Mouse (Mus musculus): ENCODE results near the gene Cerk. TPM values are rescaled to one million over a fixed set of nuclear protein-coding genes. Genes with fewer than 3 reads are reported as not detected.

Cerk gene
- polyA plus RNA-seq, 1 experiment from 2014 or later, result 14.0 TPM

- no peak overlapping the region for H3K9ac ChIP-seq
- no peak overlapping the region for H3K4me3 ChIP-seq
- 87% methylated on average over 8 of the region's 8 CpGs for WGBS
- no peaks in the 10 kb centered on the region for H3K27me3 ChIP-seq
- ATAC-seq (ENCODE audit: insufficient number of reproducible peaks, insufficient read depth, low FRiP score, low TSS enrichment, low read depth), result no peak
- no peak overlapping the region for H3K4me2 ChIP-seq
- no peak overlapping the region for H3K27ac ChIP-seq
- no peaks in the 10 kb centered on the region for H3K9me3 ChIP-seq
- H3K4me1 ChIP-seq, result peaks cover 43% of the 10 kb centered on the region
- H3K36me3 ChIP-seq, result peaks cover 19% of the 10 kb centered on the region
Observed at GRCm38 (mm10) chr15:86090578-86090977, 95.4 kb downstream of the Cerk start.

- H3K27ac ChIP-seq, result no peak overlapping the region
- peaks cover 48% of the 10 kb centered on the region for H3K4me1 ChIP-seq
- WGBS, result 43% methylated on average over 11 of the region's 11 CpGs
- H3K9ac ChIP-seq, result 0 out of 2 replicates have a peak overlapping the region, but pooled peaks have one; percentile 33
- ATAC-seq (ENCODE audit: insufficient number of reproducible peaks, insufficient read depth, low FRiP score, low TSS enrichment, low read depth), result no peak
- H3K9me3 ChIP-seq, result no peaks in the 10 kb centered on the region
- H3K36me3 ChIP-seq, result peaks cover 19% of the 10 kb centered on the region
- H3K4me3 ChIP-seq, result no peak overlapping the region
- H3K27me3 ChIP-seq, result no peaks in the 10 kb centered on the region
- no peak overlapping the region for H3K4me2 ChIP-seq
Observed at GRCm38 (mm10) chr15:86089991-86090529, 95.9 kb downstream of the Cerk start.

Other genes starting within 250 kb of the Cerk start
- 2.9 and 3.1 TPM in 2 replicates for gene Celsr1, start 152.4 kb downstream of the Cerk start, polyA plus RNA-seq (2015; fragmentation: Nextera tagmentation; extraction: Ambion mirVana)
- gene Gramd4, start 128.4 kb downstream of the Cerk start, polyA plus RNA-seq (2015; fragmentation: Nextera tagmentation; extraction: Ambion mirVana), result 14.6 and 16.6 TPM in 2 replicates
- gene Tbc1d22a, start 28.3 kb upstream of the Cerk start, polyA plus RNA-seq (2015; fragmentation: Nextera tagmentation; extraction: Ambion mirVana), result 10.8 and 12.8 TPM in 2 replicates